Mouse (Mus musculus): ENCODE data around the gene Adora3. TPM values are rescaled to one million over a fixed set of nuclear protein-coding genes. Genes with fewer than 3 reads are reported as not detected.

The Adora3 gene
- polyA plus RNA-seq, 1 experiment from 2014 or later, result not detected

DNA sequence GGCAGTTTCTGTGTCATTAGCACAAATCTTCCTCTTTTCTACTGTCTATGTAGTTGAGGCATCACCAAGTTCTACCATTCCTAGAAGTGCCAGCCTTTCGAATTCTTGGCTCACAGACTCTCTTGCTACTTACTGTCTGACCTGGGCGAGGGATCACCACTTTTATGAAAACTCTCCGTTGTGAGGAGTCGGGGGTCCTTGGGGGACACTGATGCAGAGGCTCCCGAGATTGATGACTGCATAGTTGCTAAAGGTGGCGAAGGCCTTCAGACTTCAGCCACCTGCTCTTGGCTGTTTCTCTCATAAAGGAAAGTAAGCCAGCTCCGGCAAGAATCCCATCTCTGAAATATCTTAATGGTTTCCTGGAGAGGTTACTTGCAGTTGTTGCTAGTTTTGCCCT is 11.4 kb downstream of the Adora3 start:
- Histone ChIP-seq H3K4me2 (ENCODE audit: low read length) (no peak overlapping the region), H3K36me3 (ENCODE audit: control insufficient read depth, insufficient read depth, low read length) (no peaks in the 10 kb centered on the region), H3K27me3 (ENCODE audit: control insufficient read depth, insufficient read depth, low read length) (no peaks in the 10 kb centered on the region), H3K4me3 (replicated peaks; ENCODE audit: low read depth, low read length) (no peak overlapping the region), H3K9ac (replicated peaks; ENCODE audit: low read length) (no peak overlapping the region), H3K27ac (replicated peaks; ENCODE audit: low read depth, low read length) (no peak overlapping the region), H3K4me1 (ENCODE audit: control insufficient read depth, insufficient read depth, low read length) (no peaks in the 10 kb centered on the region), H3K9me3 (ENCODE audit: control insufficient read depth, low read length) (no peaks in the 10 kb centered on the region)
- ATAC-seq (ENCODE audit: low FRiP score, low TSS enrichment), result no peak
- no peak for DNase-seq
- WGBS, result 92% methylated on average over 7 of the region's 7 CpGs

DNA sequence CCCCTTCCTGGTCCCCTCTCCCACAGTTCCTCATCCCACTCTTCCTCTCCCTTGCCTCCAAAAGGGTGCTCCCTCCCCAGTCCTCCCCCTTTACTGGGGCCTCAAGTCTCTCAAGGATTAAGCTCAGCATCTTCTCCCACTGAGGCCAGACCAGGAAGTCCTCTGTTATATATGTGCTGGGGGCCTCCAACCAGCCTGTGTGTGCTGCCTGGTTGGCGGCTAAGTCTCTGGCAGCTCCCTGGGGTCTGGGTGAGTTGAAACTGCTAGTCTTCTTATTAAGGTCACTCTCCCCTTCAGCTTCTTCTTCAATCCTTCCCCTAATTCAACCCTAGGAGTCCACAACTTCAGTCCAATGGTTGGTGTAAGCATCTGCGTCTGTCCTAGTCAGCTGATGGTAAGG is 12.5 kb downstream of the Adora3 start:
- no peak for ATAC-seq (ENCODE audit: low FRiP score, low TSS enrichment)
- Histone ChIP-seq H3K9ac (replicated peaks; ENCODE audit: low read length) (no peak overlapping the region), H3K36me3 (ENCODE audit: control insufficient read depth, insufficient read depth, low read length) (no peaks in the 10 kb centered on the region), H3K27ac (replicated peaks; ENCODE audit: low read depth, low read length) (no peak overlapping the region), H3K4me2 (ENCODE audit: low read length) (no peak overlapping the region), H3K9me3 (ENCODE audit: control insufficient read depth, low read length) (no peaks in the 10 kb centered on the region), H3K4me1 (ENCODE audit: control insufficient read depth, insufficient read depth, low read length) (no peaks in the 10 kb centered on the region), H3K27me3 (ENCODE audit: control insufficient read depth, insufficient read depth, low read length) (no peaks in the 10 kb centered on the region), H3K4me3 (replicated peaks; ENCODE audit: low read depth, low read length) (no peak overlapping the region)
- DNase-seq, result no peak
- 97% methylated on average over 2 of the region's 2 CpGs for WGBS

DNA sequence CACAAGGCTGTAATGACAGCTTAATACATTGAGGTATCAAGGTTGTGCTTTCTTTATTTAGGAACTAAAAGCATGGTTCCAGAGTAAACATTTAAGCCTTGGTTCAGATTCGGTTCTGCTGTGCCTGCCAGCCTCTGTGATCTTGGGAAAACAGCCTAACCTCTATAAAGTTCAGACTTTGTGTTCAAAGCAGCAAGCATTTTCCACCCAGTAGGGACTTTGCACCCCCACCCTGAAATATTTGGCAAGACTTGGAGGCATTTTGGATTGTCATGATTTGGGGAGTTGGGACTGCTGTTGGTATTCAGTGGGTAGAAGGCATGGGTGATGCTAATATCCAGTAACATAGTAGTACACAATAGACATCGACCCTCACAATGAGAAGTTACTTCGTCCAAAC is 18.3 kb downstream of the Adora3 start:
- ATAC-seq (ENCODE audit: low FRiP score, low TSS enrichment) (no peak), DNase-seq (no peak)
- no peaks in the 10 kb centered on the region for H3K9me3 ChIP-seq (ENCODE audit: control insufficient read depth, low read length)
- H3K36me3 ChIP-seq (ENCODE audit: control insufficient read depth, insufficient read depth, low read length), result no peaks in the 10 kb centered on the region
- 73% methylated on average over 3 of the region's 3 CpGs for WGBS
- H3K27ac ChIP-seq (replicated peaks; ENCODE audit: low read depth, low read length), result no peak overlapping the region
- no peak overlapping the region for H3K9ac ChIP-seq (replicated peaks; ENCODE audit: low read length)
- H3K27me3 ChIP-seq (ENCODE audit: control insufficient read depth, insufficient read depth, low read length), result no peaks in the 10 kb centered on the region
- no peak overlapping the region for H3K4me3 ChIP-seq (replicated peaks; ENCODE audit: low read depth, low read length)
- no peak overlapping the region for H3K4me2 ChIP-seq (ENCODE audit: low read length)
- H3K4me1 ChIP-seq (ENCODE audit: control insufficient read depth, insufficient read depth, low read length), result no peaks in the 10 kb centered on the region

DNA sequence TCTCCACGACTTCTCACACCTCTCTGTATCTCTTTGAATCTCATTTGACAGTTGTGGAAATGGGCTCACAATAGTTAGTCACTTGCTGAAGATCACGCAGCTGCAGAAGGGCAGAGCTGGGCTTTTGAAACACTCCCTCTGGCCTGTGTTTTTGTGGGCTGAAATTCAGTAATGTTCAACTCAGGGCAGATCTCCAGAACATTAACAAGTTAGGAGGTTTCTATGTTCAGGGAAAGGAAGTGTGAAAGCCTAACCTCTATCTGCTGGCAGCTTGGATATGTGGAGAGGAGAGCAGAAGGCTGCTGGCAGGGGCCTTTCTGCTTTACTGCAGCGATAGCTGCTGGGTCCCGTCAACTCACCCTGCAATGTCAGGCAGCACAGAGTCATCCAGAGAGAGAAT is 19.6 kb downstream of the Adora3 start:
- H3K4me2 ChIP-seq (ENCODE audit: low read length), result no peak overlapping the region
- H3K36me3 ChIP-seq (ENCODE audit: control insufficient read depth, insufficient read depth, low read length), result no peaks in the 10 kb centered on the region
- no peak overlapping the region for H3K4me3 ChIP-seq (replicated peaks; ENCODE audit: low read depth, low read length)
- no peaks in the 10 kb centered on the region for H3K4me1 ChIP-seq (ENCODE audit: control insufficient read depth, insufficient read depth, low read length)
- no peaks in the 10 kb centered on the region for H3K27me3 ChIP-seq (ENCODE audit: control insufficient read depth, insufficient read depth, low read length)
- 77% methylated on average over 4 of the region's 4 CpGs for WGBS
- no peaks in the 10 kb centered on the region for H3K9me3 ChIP-seq (ENCODE audit: control insufficient read depth, low read length)
- DNase-seq (no peak), ATAC-seq (ENCODE audit: low FRiP score, low TSS enrichment) (no peak)
- H3K9ac ChIP-seq (replicated peaks; ENCODE audit: low read length), result no peak overlapping the region
- H3K27ac ChIP-seq (replicated peaks; ENCODE audit: low read depth, low read length), result no peak overlapping the region

DNA sequence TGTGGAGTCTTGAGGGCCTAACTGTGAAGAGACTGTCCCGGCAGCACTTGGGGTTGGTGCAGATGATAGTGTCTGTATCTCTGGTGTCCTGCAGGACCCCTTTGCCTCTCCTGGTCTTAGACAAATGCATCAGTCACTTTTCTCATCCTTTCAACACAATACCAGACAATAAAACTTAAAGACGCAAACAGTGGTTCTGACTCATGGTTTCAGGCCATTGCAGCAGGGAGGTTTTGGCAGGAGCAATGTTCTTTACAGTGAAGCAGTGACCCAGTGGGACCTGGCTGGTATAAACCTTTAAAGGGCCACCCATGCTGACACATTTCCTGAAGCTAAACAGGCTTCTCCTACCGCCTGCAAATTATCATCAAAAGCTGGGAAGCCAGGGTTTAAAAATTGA is 20.5 kb downstream of the Adora3 start:
- DNase-seq (no peak), ATAC-seq (ENCODE audit: low FRiP score, low TSS enrichment) (no peak)
- H3K36me3 ChIP-seq (ENCODE audit: control insufficient read depth, insufficient read depth, low read length), result no peaks in the 10 kb centered on the region
- no peak overlapping the region for H3K4me2 ChIP-seq (ENCODE audit: low read length)
- H3K9ac ChIP-seq (replicated peaks; ENCODE audit: low read length), result no peak overlapping the region
- no peaks in the 10 kb centered on the region for H3K9me3 ChIP-seq (ENCODE audit: control insufficient read depth, low read length)
- no peaks in the 10 kb centered on the region for H3K4me1 ChIP-seq (ENCODE audit: control insufficient read depth, insufficient read depth, low read length)
- H3K27ac ChIP-seq (replicated peaks; ENCODE audit: low read depth, low read length), result no peak overlapping the region
- H3K27me3 ChIP-seq (ENCODE audit: control insufficient read depth, insufficient read depth, low read length), result no peaks in the 10 kb centered on the region
- no peak overlapping the region for H3K4me3 ChIP-seq (replicated peaks; ENCODE audit: low read depth, low read length)
- 84% methylated on average over 3 of the region's 3 CpGs for WGBS

DNA sequence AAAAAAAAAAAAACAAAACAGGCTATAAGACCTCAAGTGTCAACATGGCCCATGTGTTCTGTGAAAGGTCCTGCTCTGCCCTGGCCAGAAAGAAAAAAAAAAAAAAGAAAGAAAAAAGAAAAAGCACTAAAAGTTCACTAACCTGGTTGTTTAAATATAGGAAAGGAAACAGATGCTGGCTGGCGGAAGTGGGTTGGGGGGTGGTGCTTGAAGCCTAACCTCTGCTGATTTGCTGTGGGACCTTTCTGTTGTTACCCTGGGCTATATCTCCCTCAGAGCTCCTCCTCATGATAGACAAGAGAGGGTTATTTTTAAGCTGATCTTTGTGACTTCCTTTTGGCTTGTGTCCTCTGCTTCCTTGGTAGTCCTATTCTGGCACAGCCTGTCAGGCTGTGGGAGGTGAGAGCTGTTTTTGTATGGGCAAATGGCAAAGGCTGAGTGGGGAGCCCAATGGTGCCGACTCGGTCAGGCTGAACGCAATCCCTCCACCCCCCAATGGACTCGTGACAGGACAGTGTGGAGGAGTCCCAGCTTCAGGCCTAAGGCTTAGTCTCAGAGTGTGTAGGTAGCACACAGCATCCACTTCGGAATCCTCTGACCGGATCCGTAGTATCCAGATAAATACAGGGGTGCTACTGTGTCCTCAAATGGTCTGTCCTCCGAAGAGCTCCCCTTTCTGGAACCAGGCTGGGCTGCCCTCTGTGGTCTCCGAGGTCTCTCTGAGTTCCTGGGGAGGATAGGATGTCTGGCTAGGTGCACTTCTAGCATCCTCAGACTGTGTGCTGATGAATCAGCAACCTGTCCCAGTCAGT is 21.3 kb downstream of the Adora3 start:
- WGBS, result 78% methylated on average over 10 of the region's 10 CpGs

DNA sequence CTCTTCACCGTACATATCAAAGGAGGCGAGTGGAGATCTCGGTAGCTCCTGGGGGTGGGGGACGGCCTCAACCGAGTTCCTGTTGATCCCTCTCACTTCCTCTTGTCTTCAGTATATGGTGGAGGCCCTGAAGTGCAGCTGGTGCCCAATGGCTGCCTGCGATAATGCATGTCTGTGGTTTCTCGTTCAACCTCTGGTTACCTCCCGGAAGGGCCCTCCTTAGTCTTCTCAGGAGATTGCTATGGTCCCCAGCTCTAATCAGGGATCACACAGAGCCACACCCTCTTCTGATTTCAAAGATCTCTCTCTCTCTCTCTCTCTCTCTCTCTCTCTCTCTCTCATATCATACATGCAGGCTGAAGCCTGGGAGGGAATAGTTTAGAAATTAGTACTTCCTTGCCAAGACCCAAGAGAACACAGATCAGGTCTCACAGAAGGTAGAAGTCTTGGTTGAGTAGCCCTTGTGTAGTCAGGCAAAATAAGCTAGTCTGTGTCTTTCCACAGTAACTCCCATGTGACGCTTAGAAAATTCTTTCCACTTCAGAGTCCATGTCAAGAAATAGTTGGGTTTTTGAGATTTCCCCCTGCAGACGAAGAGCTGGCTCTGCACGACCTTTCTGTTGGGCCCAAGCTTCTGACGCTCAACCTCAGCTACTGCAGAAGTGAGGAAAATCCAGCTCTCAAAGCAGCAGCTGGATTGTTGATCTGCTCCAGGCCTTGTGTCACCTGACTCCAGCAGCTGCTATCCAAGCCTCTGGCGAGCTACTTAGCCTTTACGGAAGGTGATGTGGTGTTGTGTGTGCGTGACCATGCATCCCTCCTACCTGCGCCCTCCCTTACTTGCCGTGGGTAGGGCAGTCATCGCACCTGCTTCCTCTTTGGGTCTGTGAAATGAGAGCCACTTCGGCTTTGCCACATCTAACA is 22.2 kb downstream of the Adora3 start:
- Histone ChIP-seq H3K36me3 (ENCODE audit: control insufficient read depth, insufficient read depth, low read length) (no peaks in the 10 kb centered on the region), H3K27me3 (ENCODE audit: control insufficient read depth, insufficient read depth, low read length) (no peaks in the 10 kb centered on the region), H3K27ac (replicated peaks; ENCODE audit: low read depth, low read length) (no peak overlapping the region), H3K4me3 (replicated peaks; ENCODE audit: low read depth, low read length) (no peak overlapping the region), H3K9me3 (ENCODE audit: control insufficient read depth, low read length) (no peaks in the 10 kb centered on the region), H3K4me2 (ENCODE audit: low read length) (no peak overlapping the region), H3K9ac (replicated peaks; ENCODE audit: low read length) (no peak overlapping the region), H3K4me1 (ENCODE audit: control insufficient read depth, insufficient read depth, low read length) (no peaks in the 10 kb centered on the region)
- WGBS, result 89% methylated on average over 19 of the region's 19 CpGs
- DNase-seq (no peak), ATAC-seq (ENCODE audit: low FRiP score, low TSS enrichment) (no peak)

More for the DNA sequence above, 21.3 kb downstream of the Adora3 start:
- Histone ChIP-seq H3K4me3 (replicated peaks; ENCODE audit: low read depth, low read length) (no peak overlapping the region), H3K4me2 (ENCODE audit: low read length) (no peak overlapping the region), H3K27ac (replicated peaks; ENCODE audit: low read depth, low read length) (no peak overlapping the region), H3K9ac (replicated peaks; ENCODE audit: low read length) (no peak overlapping the region), H3K4me1 (ENCODE audit: control insufficient read depth, insufficient read depth, low read length) (no peaks in the 10 kb centered on the region), H3K36me3 (ENCODE audit: control insufficient read depth, insufficient read depth, low read length) (no peaks in the 10 kb centered on the region), H3K27me3 (ENCODE audit: control insufficient read depth, insufficient read depth, low read length) (no peaks in the 10 kb centered on the region), H3K9me3 (ENCODE audit: control insufficient read depth, low read length) (no peaks in the 10 kb centered on the region)
- DNase-seq, result no peak
- ATAC-seq (ENCODE audit: low FRiP score, low TSS enrichment), result no peak

DNA sequence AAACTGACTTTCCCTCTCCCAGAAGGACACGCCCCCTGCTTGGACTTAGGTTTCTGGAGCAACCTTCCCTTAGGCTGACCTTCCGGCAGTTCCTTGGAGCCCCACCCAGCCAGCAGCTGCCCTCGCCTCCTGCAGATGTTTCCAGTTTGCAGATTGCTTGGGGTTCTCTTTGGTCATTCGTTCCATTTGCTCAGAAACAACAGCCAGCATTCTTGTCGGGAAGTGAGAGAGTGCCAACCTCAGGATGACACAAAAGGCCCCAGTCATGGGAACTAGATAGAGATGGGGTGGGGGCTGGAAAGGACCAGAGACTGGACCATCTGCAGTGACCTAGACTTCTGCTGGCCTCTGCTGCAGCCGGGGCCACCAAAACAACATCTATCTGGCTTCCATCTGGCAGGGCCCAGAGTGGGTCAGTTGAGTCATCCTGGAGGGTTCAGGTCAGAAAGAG is 23.3 kb downstream of the Adora3 start:
- Histone ChIP-seq H3K4me2 (ENCODE audit: low read length) (no peak overlapping the region), H3K4me3 (replicated peaks; ENCODE audit: low read depth, low read length) (no peak overlapping the region), H3K4me1 (ENCODE audit: control insufficient read depth, insufficient read depth, low read length) (no peaks in the 10 kb centered on the region), H3K36me3 (ENCODE audit: control insufficient read depth, insufficient read depth, low read length) (no peaks in the 10 kb centered on the region), H3K9ac (replicated peaks; ENCODE audit: low read length) (no peak overlapping the region), H3K9me3 (ENCODE audit: control insufficient read depth, low read length) (no peaks in the 10 kb centered on the region), H3K27me3 (ENCODE audit: control insufficient read depth, insufficient read depth, low read length) (no peaks in the 10 kb centered on the region), H3K27ac (replicated peaks; ENCODE audit: low read depth, low read length) (no peak overlapping the region)
- WGBS, result 72% methylated on average over 6 of the region's 6 CpGs
- DNase-seq (no peak), ATAC-seq (ENCODE audit: low FRiP score, low TSS enrichment) (0 out of 2 replicates have a peak, but pooled peaks have one; percentile 27)

Measured in midbrain, embryonic 14.5 days (tissue).